Mouse (Mus musculus) heart, postnatal 14 days (tissue): Measurements from ENCODE around the gene Gabarap. TPM values are rescaled to one million over a fixed set of nuclear protein-coding genes. Genes with fewer than 3 reads are reported as not detected.
"Not testable (repeated sequence)": the region's sequence is repeated elsewhere in the genome, so short reads cannot be mapped to it uniquely, and the experiment has no call there.

Experiments
- DNase-seq, 2 experiments: peaks; one replicate each; pipeline ENCODE4 v3.0.0; 2021 to 2022
- intact Hi-C: fragments of 180-260 bp; cut with DNase I; formaldehyde crosslinking; loops from one replicate; pipeline ENCODE4 v1.15.1; 2025
- total RNA-seq, 2 experiments: library from RNA; stranded (reverse); gene quantifications; 2 replicates each; pipeline ENCODE4 v1.2.3; 2021

Gabarap gene
- total RNA-seq, 2 experiments from 2014 or later: 249 to 257 TPM

- intact Hi-C loops: loop anchor here (10.0 kb wide), 1 partner anchor 659 kb away; the partner anchor contains the start of genes Eno3 and Pfn1
- DNase-seq: peak; percentile 96 to 97
Observed at GRCm38 (mm10) chr11:69995391-69995960, 4.5 kb downstream of the Gabarap start, which contains the start of gene Phf23. Gene Phf23, plus strand, starts transcription at chr11:69995777.

GRCm38 (mm10) chr11:69996161-69997061 is 5.5 kb downstream of the Gabarap start:
- DNase-seq: peak; percentile 74 to 76
- intact Hi-C loops: loop anchor here (10.0 kb wide), 1 partner anchor 658 kb away; the partner anchor contains the start of genes Eno3 and Pfn1

- DNase-seq: peak; percentile 93 to 95
- intact Hi-C loops: loop anchor here (10.0 kb wide), 1 partner anchor 658 kb away; the partner anchor contains the start of genes Eno3 and Pfn1
Observed at GRCm38 (mm10) chr11:69997070-69997509, 6.1 kb downstream of the Gabarap start.

- intact Hi-C loops: loop anchor here (10.0 kb wide), 1 partner anchor 656 kb away; the partner anchor contains the start of genes Eno3 and Pfn1
- DNase-seq: no peak
Observed at GRCm38 (mm10) chr11:69998567-69999491, 7.9 kb downstream of the Gabarap start.

GRCm38 (mm10) chr11:69999666-70000065 is 8.7 kb downstream of the Gabarap start:
- intact Hi-C loops: loop anchor here (10.0 kb wide), 1 partner anchor 655 kb away; the partner anchor contains the start of genes Eno3 and Pfn1
- DNase-seq: no peak

- intact Hi-C loops: no loop called here
- peak; percentile 86 to 90 for DNase-seq
Observed at GRCm38 (mm10) chr11:70000396-70000898, 9.5 kb downstream of the Gabarap start, which contains the start of gene Dvl2. Gene Dvl2, plus strand, starts transcription at chr11:70000595.

- intact Hi-C loops: no loop called here
- DNase-seq: no peak
Observed at GRCm38 (mm10) chr11:70001159-70001558, 10.2 kb downstream of the Gabarap start.

- intact Hi-C loops: loop anchor here (2.0 kb wide), 1 partner anchor 51 kb away; no protein-coding TSS in a partner anchor
- DNase-seq: peak in 1 of 2 experiments; percentile 56
Observed at GRCm38 (mm10) chr11:70001865-70002264, 10.9 kb downstream of the Gabarap start.

- DNase-seq: no peak
- intact Hi-C loops: loop anchor here (2.0 kb wide), 1 partner anchor 50 kb away; no protein-coding TSS in a partner anchor
Observed at GRCm38 (mm10) chr11:70002471-70002870, 11.5 kb downstream of the Gabarap start.

- no peak for DNase-seq
- intact Hi-C loops: loop anchor here (2.0 kb wide), 1 partner anchor 71 kb away; the partner anchor contains the start of gene Ybx2
Observed at GRCm38 (mm10) chr11:70005521-70005920, 14.6 kb downstream of the Gabarap start.

- no peak for DNase-seq
- intact Hi-C loops: no loop called here
Observed at GRCm38 (mm10) chr11:70010033-70010432, 19.1 kb downstream of the Gabarap start.

- no peak for DNase-seq
- intact Hi-C loops: no loop called here
Observed at GRCm38 (mm10) chr11:70010548-70010947, 19.6 kb downstream of the Gabarap start.

GRCm38 (mm10) chr11:70010961-70011360 is 20.0 kb downstream of the Gabarap start:
- intact Hi-C loops: no loop called here
- no peak for DNase-seq

- intact Hi-C loops: no loop called here
- DNase-seq: no peak
Observed at GRCm38 (mm10) chr11:70012931-70013330, 22.0 kb downstream of the Gabarap start.

GRCm38 (mm10) chr11:70013408-70013807 is 22.5 kb downstream of the Gabarap start:
- intact Hi-C loops: no loop called here
- no peak for DNase-seq

- DNase-seq: no peak
- intact Hi-C loops: no loop called here
Observed at GRCm38 (mm10) chr11:70014051-70014450, 23.1 kb downstream of the Gabarap start.

GRCm38 (mm10) chr11:70014880-70015558 is 24.1 kb downstream of the Gabarap start, which contains the start of gene Acadvl:
Gene Acadvl, minus strand, starts transcription at chr11:70015411.
- DNase-seq: peak; percentile 86 to 88
- intact Hi-C loops: no loop called here

GRCm38 (mm10) chr11:70015677-70016076 is 24.7 kb downstream of the Gabarap start:
- no peak for DNase-seq
- intact Hi-C loops: no loop called here

GRCm38 (mm10) chr11:70016177-70016576 is 25.2 kb downstream of the Gabarap start:
- intact Hi-C loops, DNase-seq: not testable (repeated sequence)
